Mouse (Mus musculus) adrenal gland, adult 8-10 months (tissue): ENCODE results near the gene Magi1. TPM values are rescaled to one million over a fixed set of nuclear protein-coding genes. Genes with fewer than 3 reads are reported as not detected.

Source experiments
- DNase-seq: peaks from one replicate; pipeline ENCODE4 v3.0.0; 2022
- total RNA-seq, 4 experiments: library from RNA; stranded (reverse); gene quantifications; 2 replicates each; pipeline ENCODE4 v1.2.4; 2022

Magi1 gene
- total RNA-seq, 4 experiments from 2014 or later, result 16.5 to 69.9 (median 38.8) TPM

DNA sequence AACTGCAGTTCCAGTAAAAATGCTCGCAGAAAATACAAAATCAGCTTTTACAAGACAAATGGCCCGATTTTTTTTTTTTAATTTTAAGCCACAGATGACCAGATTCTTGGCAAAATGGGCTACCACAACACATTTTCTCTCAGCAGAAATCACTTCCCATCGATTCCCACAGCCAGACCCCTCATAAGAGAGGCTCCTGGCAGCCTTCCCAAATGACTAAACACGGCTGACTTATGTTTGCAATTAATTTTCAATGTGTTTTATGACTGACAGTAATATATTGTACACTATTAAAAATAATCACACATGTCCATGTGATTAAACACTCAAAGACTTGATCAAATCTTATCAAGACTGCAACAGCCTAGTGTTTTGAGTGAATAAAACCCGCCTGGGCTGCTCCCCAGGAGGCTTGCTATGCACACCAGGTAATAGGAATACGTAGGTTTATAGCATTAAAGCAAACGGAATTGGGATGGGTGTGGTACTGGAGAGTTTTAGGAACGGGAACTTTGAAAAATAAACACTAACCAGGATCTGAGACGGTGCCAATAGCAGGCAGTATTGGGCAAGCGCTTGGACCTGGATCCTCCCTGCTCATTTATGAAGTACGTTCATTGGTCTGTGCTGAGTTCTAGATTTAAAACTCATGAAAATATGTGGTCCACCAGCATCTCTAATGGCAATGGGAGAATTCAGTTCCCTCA, 176.2 kb downstream of the Magi1 start:
- DNase-seq, result no peak

DNA sequence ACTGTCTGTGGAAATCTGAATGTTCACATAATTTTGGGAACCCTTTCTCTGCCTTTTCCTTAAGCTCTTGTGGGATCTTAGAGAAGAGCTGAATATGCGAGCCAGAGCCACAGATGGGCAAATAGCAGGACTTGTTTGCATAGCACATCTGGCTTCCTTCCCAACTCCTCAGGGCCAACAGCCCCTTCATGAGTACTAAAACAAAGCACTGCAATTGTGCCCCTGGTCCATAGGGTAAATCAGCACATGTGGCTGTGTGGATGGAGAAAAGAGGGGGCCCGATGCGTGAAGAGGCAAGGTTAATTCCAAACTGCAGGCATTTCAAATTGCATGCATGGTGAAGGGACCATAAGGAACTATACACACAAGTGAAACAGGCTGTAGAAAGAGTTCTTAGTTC, 180.1 kb downstream of the Magi1 start:
- no peak for DNase-seq

DNA sequence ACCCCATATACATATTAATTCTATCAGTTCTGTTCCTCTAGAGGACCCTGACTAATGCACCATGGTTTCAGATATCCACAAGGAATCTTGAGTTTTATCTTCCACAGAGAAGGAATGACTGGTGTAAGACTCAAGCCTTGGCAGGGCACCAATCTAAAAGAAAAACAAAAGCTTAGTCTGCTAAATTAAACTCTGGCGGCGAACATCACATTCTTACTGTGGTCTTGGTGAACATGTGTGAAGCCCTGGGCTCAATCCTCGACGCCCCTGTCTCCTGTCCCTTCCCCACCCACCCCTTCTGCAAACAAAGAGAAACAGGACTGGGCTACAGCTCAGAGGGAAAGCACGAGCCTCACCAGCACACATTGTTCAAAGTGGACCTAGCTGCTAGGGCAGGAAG, 182.5 kb downstream of the Magi1 start:
- no peak for DNase-seq

DNA sequence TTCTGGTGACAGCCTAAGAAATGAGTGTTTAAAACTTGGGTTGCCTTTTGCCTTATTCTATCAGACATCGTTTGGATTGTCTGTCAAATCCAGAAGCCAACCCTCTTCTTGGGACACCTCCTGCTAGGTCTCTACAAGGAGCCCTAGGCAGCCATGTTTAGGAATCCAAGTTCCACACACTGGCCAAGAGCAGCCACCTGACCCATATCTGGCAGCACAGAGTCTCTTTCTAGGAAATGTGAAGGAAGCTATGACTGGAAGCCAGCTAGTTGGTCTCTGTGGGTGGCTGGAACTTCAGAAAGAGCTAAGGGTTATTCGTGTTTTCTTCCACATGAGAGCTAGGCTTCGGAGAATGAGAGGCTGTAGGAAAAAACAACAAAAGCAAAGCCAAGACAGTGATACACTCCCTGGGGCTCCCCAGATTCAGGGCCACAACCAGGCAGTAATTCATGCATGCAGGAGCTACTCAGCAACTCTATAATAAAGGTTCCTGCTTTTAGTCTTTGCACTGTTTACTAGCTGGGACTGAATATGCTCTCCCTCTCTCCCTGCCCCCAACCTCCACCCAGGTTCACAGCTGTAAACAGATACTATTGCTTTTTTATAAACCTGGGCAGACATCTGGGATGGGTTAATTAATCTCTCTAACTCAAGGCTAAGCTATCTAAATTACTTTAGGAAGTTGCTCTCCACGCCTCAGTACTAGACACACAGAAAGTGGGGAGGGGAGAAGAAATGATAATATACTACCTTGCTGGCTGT, 188.6 kb downstream of the Magi1 start:
- DNase-seq, result no peak

DNA sequence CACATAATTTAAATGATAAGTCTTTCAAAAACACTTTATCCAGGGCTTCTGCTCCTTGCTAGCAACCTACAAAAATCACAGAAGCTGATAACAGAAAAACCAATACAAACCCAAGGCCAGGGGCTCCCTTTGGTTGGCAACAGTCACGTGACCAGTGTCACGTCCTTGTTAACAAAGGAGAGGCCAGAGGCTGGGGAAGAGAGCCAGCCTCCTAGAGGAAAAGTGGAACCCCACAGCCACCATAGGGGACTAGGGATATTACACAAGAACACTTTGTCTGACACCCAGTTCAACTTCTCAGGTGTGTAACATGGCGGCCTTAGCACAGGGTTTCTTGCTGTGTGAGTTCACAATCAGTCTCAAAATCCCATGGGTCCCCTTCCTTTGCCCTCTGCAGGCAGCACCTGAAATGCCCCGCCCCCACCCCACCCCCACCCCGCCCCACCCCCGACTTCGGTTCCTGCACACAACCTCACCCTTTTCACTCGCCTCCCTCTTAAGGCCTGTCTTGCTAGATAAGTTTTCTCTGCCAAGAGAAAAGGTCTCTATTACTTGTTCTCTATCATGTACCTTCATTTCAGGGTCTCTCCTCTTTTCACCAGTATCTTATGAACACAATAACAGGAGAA, 190.6 kb downstream of the Magi1 start:
- DNase-seq, result no peak

DNA sequence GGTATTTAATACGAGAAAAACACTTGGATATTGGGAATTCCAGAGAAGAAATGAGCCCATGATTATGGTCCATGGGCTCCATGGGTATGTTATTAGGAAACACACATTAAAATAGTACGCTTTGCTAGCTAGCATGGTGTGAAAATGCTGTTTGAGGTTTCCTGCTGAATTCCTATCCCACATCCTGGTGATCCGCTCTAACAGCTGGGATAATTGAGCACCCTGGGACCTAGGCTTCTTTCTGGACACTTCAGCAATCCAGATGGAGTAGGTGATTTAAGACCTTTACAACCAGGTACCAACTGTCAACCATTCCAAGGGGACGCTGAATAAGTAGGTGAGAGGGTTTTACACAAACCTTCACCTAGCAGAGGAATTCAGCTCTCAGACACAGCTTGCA, 191.2 kb downstream of the Magi1 start:
- no peak for DNase-seq

DNA sequence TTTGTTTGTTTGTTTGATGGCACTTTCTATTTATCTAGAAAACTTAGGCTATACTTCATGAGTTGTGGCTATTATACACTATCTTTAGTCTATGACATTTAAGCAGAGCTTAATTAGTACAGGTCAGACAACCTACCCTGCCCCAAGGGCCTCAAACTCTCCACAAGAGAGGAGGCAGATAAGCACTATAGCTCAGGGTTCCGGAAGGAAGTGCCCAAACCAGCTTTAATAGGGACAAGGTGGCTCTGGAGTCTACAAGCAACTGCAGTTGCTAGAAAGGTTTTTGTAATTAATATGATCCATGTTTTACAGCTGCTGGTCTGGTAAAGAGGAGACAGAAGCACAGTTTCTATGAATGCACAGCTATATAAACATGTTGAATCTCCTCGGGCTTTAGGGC, 196.9 kb downstream of the Magi1 start:
- DNase-seq, result no peak

DNA sequence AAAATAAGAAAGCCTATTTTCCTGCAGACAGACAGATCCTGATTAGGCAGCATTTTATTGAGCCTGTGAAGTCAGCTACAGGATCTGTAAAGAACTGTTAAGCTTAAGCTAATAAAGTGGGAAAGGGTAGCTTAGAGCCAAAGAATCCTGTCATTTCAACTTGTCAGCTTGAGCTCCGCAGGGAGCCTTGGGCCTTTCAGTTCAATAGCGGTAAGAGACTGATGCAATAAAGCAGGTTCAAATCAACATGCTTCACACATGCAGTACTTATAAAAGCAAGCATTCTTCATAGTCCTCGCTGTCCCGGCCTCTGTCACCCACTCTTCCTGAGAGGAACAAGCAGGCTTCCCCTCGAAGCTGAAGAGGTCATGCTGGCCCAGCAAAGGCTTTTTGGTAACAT, 199.0 kb downstream of the Magi1 start:
- no peak for DNase-seq

DNA sequence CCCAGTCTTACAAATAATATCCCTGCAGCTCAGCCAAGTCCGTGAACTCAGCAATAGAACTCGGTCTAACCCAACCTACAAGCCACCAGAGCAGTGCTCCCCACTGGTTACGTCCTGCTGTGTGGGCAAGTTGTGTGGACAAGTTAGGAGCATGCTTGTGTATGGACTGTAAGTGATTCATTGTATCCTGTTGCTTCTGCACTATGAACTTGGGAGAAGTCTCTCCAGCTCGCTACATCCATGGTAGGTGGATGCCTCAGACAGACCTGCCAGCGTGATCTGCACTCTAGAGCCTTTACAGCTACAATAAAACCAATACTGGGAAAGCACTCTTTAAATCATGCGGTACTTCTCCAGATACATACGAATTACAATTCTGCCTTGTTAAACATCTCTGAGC, 200.3 kb downstream of the Magi1 start:
- no peak for DNase-seq

DNA sequence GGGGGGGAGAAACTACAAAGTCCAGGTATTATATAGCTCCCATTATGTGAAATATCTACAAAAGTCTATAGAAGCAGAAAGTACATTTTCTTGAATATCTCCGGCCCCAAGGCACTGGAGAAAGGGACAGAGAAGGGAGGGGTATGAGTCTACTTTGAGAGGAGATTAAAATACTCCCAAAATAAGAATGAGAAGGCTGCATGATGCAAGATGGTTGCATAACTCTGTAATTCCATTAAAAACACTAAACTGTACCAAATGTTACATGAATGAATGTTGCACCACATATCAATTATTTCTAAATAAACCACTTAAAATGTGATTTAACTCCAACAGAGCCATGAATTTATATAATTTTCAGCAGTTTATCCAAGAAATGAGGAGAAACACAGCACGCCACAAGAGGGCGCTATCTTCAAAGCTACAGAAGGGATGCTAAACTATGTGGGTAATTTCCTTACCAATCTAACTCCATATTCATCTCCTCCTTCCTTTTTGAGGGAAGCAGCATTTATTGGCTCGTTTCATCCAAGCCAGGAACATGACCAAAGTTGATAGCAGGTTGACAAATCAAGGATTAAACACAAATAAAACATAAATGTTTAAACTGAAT, 202.7 kb downstream of the Magi1 start:
- DNase-seq, result peak; percentile 52

DNA sequence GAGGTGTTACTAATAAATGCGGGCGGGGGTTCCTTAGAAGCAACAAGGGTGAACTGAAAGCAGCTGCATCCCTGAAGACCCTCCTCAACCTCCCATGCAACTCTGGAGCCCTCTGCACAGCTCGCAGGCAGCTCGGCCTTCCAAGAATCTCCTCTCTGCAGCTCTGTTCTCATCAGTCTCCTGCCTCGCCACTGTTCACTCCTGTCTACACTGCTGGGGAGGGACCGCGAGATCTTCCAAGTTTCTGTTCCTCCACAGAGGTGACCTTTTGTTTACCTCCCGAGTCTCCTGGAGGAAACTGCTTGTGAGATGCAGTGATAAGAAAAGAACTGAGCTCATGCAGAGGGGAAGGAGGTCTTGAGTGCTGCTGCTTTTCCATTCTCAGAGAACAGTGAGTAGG, 204.8 kb downstream of the Magi1 start:
- no peak for DNase-seq

DNA sequence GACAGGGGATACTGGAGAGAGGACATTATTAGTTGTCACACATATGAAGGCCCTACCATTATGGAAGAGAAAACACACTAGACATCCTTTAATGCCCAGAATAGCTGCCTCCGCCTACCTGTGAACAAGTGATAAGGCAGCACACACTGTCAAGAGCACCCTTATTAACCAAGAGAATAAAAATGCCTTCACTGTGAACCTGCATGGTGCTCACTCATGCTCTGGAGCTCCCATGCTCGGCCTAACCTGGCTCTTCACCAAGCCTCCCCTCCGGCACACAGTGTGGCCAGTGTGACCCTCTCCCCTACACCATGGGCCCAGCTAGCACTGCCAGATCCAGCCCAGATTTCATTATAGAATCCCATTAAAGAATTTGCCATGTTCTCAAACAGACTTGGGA, 206.7 kb downstream of the Magi1 start:
- no peak for DNase-seq

DNA sequence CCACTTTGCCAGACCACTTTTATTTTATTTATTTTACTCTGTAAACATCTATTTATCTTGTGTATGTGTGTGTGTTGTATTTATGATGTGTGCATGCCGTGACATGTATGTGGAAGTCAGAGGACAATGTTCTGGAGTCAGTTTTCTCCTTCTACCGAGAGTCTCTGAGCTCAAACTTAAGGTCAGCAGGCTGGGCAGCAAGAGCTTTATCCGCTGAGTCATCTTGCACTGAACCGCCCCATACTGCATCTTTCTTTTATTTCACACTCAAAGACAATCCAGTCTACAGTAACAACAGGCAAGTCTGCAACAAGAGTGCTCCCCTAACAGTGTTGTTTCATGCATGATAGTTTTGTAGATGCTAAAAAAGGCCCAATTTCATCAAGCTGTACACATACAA, 207.7 kb downstream of the Magi1 start:
- DNase-seq, result no peak

DNA sequence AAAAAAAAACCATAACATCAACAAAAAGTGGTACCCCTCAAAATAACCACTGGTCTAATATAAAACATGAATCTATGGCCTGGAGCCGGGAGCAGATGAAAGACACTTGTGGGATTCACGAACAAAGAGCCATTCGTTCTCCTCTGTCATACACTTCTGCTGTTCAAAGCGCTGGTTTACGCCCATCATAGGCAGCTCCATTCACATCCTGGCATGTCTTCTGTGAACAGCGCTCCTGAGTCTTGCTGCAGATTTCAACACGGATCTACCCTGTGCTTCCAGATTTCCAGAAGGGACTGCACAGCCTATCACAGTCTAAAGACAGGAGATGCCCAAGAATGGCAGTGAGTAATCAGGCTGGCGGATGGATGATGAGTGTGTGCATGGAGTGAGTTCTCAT, 208.5 kb downstream of the Magi1 start:
- no peak for DNase-seq

DNA sequence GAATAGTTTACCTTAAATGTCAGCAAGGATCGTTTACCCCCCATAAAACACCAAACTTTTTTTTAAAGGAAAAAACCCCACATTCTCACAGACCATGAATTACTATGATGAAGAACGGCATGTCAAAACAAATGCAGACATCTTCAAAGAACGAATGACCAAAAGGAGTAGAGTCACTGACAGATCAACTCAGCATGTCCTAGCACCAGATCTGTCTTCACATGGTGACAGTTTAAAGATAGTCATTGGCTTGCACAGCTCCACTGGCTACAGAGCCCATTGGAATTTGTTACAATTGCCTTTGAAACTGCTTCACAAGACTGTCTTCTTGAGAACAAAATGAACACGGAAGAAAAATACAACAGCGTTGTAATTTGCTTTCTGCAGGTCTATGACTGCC, 212.0 kb downstream of the Magi1 start:
- DNase-seq, result no peak

DNA sequence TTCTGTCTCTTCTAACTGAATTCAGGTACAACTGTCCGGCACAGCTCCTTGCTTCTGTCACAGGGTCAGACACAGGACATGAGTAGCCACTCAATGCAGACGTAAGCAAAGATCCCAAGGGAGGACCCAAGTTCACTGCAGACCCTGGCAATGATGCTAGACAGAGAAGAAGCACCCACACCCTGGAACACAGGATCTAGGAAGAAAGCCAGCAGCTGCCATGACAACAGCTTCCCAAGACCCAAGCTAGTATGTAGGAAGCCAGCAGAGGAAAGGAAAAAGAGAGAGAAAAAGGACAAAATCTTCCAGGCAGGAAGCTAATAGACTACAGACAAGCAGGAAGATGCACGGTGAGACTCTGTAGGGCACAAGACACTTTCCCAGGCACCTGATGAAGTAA, 213.0 kb downstream of the Magi1 start:
- DNase-seq, result no peak

DNA sequence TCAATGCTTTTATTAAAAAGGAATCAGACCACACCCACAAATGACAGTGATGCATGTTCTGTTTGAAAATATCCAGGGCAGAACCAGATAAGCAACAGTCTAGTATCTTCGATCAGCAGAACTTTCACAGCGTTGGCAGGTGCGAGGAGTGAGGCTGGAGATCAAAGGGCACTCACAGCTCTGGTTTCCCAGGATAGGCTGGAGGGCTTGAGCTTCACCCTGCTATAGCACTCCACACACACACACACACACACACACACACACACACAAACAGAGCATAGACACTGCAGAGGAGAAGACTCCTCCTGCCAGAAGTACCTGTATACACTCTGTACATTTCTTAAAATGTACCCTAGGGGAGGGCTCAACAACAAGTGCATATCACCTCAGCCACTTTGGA, 214.3 kb downstream of the Magi1 start:
- no peak for DNase-seq

DNA sequence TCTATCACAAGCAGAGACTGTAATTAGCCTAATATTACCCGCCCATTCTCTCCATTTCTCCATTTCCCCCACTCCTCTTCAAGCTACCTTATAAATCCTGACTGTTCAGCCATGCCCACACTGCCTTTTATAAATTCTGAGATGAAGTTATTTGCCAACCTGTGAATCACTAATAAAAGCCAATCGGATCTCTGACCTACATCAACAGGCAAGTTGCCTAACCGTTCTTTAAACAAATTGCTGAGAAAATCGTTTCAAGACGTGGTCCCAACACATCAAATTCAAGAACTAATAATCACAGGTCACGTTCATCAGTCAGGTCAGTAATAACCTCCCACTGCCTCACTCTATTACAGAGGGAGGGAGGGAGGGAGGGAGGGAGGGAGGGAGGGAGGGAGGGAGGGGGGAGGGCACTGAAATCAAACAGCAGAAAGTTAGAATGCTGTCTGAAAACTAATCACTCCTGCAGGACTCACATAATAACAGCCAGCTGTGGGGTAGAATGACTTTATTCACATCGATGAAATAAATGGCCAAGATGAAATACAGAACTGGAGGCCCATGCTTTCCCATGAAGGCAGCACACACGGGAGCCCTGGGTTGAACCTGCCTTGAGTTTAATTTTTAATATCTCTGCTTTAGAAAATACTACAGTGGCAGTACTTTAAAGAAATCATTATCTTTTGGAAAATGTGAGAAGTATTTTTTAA, 215.8 kb downstream of the Magi1 start:
- no peak for DNase-seq

DNA sequence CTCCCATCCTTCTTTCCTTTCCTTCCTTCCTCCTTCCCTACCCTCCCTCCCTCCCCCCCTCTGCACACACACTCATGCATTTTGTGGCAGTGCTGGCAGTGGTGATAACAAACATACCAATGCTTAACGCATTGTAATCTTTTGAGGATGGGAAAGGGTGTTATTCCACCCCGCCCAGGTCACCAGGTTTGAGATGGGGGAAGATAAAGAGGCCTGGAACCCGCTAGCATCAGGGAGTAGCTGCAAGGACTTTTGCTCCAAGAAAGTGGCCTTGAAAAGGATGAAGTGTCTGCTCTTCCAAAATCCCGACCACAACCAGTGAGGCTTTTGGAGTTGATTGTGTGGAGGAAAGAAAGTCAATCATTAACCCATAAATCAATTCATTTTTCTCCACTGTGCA, 218.9 kb downstream of the Magi1 start:
- DNase-seq, result no peak

DNA sequence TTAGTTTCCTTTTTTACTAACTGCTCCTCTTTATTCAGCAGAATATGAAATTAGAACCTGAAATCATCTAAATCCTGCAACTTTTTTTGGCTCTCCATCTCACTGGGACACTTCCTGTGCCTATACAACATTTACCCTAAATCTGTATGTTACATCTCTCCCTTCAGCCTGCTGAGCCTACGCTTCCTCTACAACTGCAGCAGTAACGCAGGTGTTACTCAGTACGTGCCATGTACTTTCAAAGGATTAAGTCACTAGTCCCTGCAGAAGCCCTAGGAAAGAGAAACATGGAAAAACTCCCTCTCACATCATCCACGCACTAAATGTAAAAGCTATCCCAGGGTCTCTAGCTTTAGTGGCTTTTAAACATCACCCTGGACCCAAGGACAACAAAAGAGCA, 220.2 kb downstream of the Magi1 start:
- no peak for DNase-seq

DNA sequence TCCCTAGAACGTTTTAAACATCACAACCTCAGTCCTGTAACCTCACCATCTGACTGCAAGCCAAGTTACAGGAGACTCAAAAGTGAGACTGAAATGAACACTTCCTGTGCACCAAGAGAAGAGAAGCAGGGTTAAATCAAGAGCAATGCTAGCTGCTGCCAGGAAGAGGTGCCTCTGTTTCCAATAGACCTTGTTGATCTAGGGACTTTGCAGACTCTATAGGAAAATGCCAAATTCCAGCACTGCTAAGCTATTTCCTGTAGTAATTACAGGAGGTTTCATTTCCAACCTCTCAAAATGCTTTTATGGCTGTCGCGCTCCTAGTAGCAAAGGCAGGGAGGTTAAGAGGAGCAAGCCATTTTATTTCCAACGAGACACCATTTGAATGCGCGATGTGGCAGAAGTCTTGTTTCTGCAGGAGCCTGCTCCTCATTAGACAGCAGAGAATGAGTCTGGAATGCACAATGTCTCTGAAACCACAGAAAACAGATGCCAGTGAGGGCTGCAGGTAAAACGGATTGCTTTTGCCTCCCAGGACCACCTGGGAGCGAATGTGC, 222.2 kb downstream of the Magi1 start:
- no peak for DNase-seq

DNA sequence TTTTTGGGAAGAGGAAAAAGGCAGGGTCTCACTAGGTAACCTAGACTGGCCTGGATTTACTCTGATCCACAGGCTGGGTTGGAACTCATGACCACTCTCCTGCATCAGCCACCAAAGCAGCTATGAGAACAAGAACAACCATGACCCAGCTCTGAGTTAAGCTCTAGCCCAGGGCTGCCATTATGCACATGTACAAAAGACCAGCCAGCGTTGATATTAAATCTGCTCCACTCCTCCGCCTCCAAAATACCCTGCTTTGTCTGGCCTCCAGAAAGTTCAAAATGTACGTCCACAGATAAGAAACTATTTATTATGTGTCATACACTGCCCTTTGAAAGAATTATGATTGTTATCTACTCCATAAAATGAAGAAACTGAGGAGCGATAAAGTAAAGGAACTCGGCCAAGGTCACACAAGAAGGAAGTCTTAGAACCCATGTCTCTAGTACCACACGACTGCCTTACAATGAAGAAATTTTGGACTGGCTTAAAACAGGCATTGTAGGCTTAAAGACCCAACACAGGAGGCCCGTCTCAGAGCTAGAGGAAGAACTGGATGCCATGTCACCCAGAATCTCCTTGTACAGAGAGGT, 223.0 kb downstream of the Magi1 start:
- DNase-seq, result peak; percentile 31
